Mouse (Mus musculus) heart, postnatal 0 days (tissue): ENCODE results near the gene Tpk1.

Experiments used
- CTCF ChIP-seq: IDR thresholded peaks from 2 replicates; pipeline ENCODE4 v1.5.1; 2016; ENCODE audit warnings: antibody characterized with exemption, control low read depth, low read depth
- EP300 ChIP-seq: IDR thresholded peaks from 2 replicates; pipeline ENCODE4 v1.6.1; 2016; ENCODE audit warnings: antibody characterized with exemption, low read depth

- TF ChIP-seq EP300 (no peak), CTCF (no peak)
Measured at GRCm38 (mm10) chr6:43486691-43487090, 179.4 kb downstream of the Tpk1 start.
